Comparison of ENCODE assay signal across 8 mouse cellular contexts in genomic region chr6:121109181-121109981, GRCm38 (mm10). TPM values are rescaled to one million over a fixed set of nuclear protein-coding genes. Genes with fewer than 3 reads are reported as not detected.
DNase-seq lines count a peak whose midpoint lies in the region; ATAC-seq and TF ChIP-seq lines count a peak whose summit lies in the region.

No protein-coding gene starts in this region.

- no peaks in the 10 kb centered on the region for H3K36me3 ChIP-seq in hindbrain, embryonic 15.5 days
- H3K36me3 ChIP-seq in liver, embryonic 11.5 days (ENCODE audit: control insufficient read depth, insufficient read depth, low read length), result peaks cover 8% of the 10 kb centered on the region

- ATAC-seq in erythroid progenitor cell, adult 5-6 weeks (replicated peaks; ENCODE audit: low FRiP score, poor library complexity, severe bottlenecking), result peak; percentile 8; the same call in 1 of the 2 replicates
- peak; percentile 39 for ATAC-seq in hindbrain, embryonic 15.5 days (ENCODE audit: low FRiP score, low read depth)
- ATAC-seq in liver, embryonic 11.5 days (replicated peaks; ENCODE audit: low FRiP score), result peak; percentile 39

- no peak for TF ChIP-seq POLR2A in brain, embryonic 14.5 days (IDR thresholded peaks at IDR 0.05; ENCODE audit: borderline replicate concordance, extremely low read depth, insufficient read depth, insufficient read length, poor library complexity, severe bottlenecking)

- H3K4me3 ChIP-seq in hindbrain, embryonic 15.5 days, result peak overlapping the region; percentile 90
- peak overlapping the region; percentile 98 for H3K4me3 ChIP-seq in liver, embryonic 11.5 days (ENCODE audit: low read depth, low read length)

- no peaks in the 10 kb centered on the region for H3K9me3 ChIP-seq in hindbrain, embryonic 15.5 days
- no peaks in the 10 kb centered on the region for H3K9me3 ChIP-seq in liver, embryonic 11.5 days (ENCODE audit: control insufficient read depth, low read length)

- peak overlapping the region; percentile 80 for H3K9ac ChIP-seq in hindbrain, embryonic 15.5 days
- H3K9ac ChIP-seq in liver, embryonic 11.5 days (ENCODE audit: low read depth, low read length), result peak overlapping the region; percentile 98

- TF ChIP-seq CTCF in brain, embryonic 14.5 days (IDR thresholded peaks at IDR 0.05; ENCODE audit: borderline replicate concordance, extremely low read depth, insufficient read depth, insufficient read length), result no peak

- peak overlapping the region; percentile 80 for H3K4me2 ChIP-seq in hindbrain, embryonic 15.5 days
- H3K4me2 ChIP-seq in liver, embryonic 11.5 days, result peak overlapping the region; percentile 74

- H3K4me1 ChIP-seq in hindbrain, embryonic 15.5 days (replicated peaks), result peaks cover 50% of the 10 kb centered on the region
- H3K4me1 ChIP-seq in liver, embryonic 11.5 days (replicated peaks; ENCODE audit: control insufficient read depth, insufficient read depth, low read length), result peaks cover 53% of the 10 kb centered on the region

- no peaks in the 10 kb centered on the region for H3K27me3 ChIP-seq in hindbrain, embryonic 15.5 days
- no peaks in the 10 kb centered on the region for H3K27me3 ChIP-seq in liver, embryonic 11.5 days (replicated peaks; ENCODE audit: control insufficient read depth, insufficient read depth, low read length)

- under 1% methylated on average over 52 of the region's 52 CpGs for WGBS in hindbrain, embryonic 15.5 days
- WGBS in liver, embryonic 11.5 days, result under 1% methylated on average over 52 of the region's 52 CpGs

- peak overlapping the region; percentile 95 for H3K27ac ChIP-seq in hindbrain, embryonic 15.5 days (replicated peaks)
- H3K27ac ChIP-seq in liver, embryonic 11.5 days (ENCODE audit: low read depth, low read length), result peak overlapping the region; percentile 87

- DNase-seq in right cerebral cortex, postnatal 36 days (ENCODE audit: low spot score in 2 of 2), result peak; percentile 33 to 41
- no peak for DNase-seq in right cerebral cortex, adult 18-20 months
- DNase-seq in brain, embryonic 14.5 days (ENCODE audit: low read depth), result peak; percentile 53
- DNase-seq in liver, embryonic 11.5 days (ENCODE audit: low spot score), result peak; percentile 49
- DNase-seq in naive thymus-derived CD4-positive, alpha-beta T cell, adult 2 months (ENCODE audit: low read depth), result peak; percentile 58
- DNase-seq in urinary bladder, postnatal 10 days (ENCODE audit: low spot score), result no peak

RNA-seq across cellular contexts. Expression of gene Mical3, which starts 21.4 kb away (rescaled TPM):
- polyA plus RNA-seq in brain, embryonic 14.5 days (2012; rRNA removed), result 31.2 and 57.5 TPM in 2 replicates
- 168 and 179 TPM in 2 replicates for total RNA-seq in erythroid progenitor cell, adult 5-6 weeks (2015; ENCODE audit: low replicate concordance)
- 159 and 259 TPM in 2 replicates for total RNA-seq in erythroid progenitor cell, adult 5-6 weeks (2017; ENCODE audit: low replicate concordance)
- 34.4 and 37.2 TPM in 2 replicates for polyA plus RNA-seq in hindbrain, embryonic 15.5 days (2015; fragmentation: Nextera tagmentation; extraction: Ambion mirVana)
- polyA plus RNA-seq in liver, embryonic 11.5 days (2014; fragmentation: Nextera tagmentation; extraction: Ambion mirVana), result 16.6 and 20.2 TPM in 2 replicates

Comparison
In these comparisons a context has a peak if more than half of its experiments do, and no peak if none do; other contexts are left out.
1. DNase-seq: peak in right cerebral cortex, postnatal 36 days (2 of 2), brain, embryonic 14.5 days (single experiment), liver, embryonic 11.5 days (single experiment) and naive thymus-derived CD4-positive, alpha-beta T cell, adult 2 months (single experiment); none in right cerebral cortex, adult 18-20 months (single experiment) and urinary bladder, postnatal 10 days (single experiment).
2. Peak in every context shown above with its lines, with median percentiles within 50 percentile points of each other: ATAC-seq.